Mouse (Mus musculus) neutrophil, adult 5-6 weeks (primary cell): ENCODE data around the gene 0610010K14Rik. TPM values are rescaled to one million over a fixed set of nuclear protein-coding genes. Genes with fewer than 3 reads are reported as not detected.
A peak's percentile ranks its signal among the peaks of the same experiment; 100 is the strongest.

Source experiments
- ATAC-seq: fragments of 151-379, 151-347 bp; 2 replicates; pipeline ENCODE4 v1.8.0; 2017; ENCODE audit warnings: mild to moderate bottlenecking, moderate TSS enrichment; ENCODE audit not compliant: insufficient number of reproducible peaks, poor library complexity, low FRiP score, severe bottlenecking; ENCODE audit errors: extremely low read depth
- total RNA-seq: library from RNA; stranded (forward); fragments of 200-1000 nt; gene quantifications from 2 replicates; pipeline ENCODE4 v1.2.3, GENCODE M21; 2017

0610010K14Rik gene
- total RNA-seq, 1 experiment from 2014 or later = 21.9 TPM

DNA sequence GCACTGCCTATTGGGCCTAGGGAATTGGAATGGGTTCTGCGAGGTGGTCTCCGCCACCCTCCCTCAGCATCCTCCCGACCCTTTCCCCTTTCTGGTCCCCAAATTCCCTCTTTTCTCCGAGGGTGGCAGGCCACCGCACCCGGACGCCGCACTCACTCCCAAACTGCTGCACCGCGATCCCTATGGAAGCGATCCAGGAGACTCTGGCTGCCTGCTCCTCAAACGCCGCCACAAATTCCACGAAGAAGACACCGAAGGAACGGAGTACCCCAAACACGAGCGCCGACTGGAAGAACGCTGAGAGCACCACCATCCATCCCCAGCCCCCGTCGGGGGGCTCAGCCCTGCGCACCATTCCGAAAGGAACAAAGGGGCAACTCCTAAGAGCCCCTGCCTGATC is 17.4 kb downstream of the 0610010K14Rik start:
- no peak for ATAC-seq

DNA sequence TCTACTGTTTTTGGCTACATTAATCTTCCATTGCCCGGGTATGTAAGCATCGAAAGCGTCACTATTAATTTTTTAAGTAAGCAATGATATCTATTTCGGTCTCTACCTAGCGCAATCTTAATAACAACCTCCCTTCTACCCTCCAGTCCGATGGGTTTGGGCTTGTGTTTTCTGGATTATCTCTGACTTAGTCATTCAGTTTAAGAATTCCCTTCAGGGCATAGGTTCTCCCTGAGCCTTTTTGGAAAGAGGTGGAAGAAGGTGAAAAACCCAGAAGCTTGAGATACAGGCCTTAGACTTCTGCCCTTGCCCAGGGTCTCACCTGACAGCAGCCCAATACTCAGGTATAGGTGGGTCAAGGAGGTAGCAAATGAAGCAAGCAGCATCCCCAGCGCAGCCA is 17.8 kb downstream of the 0610010K14Rik start:
- no peak for ATAC-seq

DNA sequence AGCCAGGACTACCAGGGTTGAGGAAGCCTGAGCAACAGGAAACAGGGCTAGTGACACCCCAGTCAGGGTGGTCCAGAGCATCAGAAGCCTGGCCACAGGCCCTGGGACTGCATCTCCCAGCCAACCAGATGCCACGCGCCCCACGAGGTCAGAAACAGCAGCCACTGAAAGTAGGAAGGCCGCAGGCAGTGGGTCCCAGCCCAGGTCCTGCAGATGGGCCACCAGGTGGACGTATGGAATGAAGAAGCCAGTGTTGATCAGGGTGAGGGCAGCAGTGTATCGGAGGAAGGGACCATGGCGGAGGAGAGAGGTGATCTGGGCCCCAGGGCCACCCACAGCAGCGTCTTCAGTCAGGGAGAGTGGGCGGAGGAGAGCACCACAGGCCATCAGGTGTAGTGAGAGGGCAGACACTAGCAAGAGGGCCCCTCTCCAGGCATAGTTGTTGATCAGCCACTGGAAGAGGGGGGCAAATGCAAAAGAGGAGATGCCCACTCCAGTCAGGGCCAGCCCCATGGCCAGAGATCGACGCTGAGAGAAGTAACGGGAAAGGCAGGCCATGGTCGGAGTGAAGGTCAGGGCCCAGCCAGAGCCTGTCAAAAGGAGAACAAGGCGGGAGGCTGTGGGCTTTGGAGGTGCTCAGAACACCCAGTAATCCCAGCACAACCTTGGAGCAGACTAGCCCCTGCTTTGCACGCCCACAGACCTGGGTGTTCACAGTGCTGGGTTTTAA is 18.8 kb downstream of the 0610010K14Rik start:
- no peak for ATAC-seq

DNA sequence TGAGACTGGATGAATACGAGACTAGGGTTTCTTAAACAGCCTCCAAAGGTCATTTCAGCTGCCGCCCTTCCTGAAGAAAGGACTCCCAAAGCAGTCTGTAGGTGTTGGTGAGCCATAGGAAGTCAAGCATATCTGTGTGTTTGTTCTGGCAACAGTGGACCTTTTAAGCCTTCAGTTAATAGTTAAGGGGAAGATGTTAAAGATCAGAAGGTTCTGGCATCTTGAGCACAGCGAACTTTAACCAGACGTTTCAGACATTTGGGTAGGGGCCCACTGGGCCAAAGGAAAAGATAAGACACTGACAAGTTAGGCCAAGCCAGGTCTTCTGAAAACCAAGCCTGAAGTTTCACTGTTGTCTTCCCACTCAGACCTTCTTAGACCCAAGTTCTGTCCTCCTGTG is 19.7 kb downstream of the 0610010K14Rik start:
- ATAC-seq = no peak

DNA sequence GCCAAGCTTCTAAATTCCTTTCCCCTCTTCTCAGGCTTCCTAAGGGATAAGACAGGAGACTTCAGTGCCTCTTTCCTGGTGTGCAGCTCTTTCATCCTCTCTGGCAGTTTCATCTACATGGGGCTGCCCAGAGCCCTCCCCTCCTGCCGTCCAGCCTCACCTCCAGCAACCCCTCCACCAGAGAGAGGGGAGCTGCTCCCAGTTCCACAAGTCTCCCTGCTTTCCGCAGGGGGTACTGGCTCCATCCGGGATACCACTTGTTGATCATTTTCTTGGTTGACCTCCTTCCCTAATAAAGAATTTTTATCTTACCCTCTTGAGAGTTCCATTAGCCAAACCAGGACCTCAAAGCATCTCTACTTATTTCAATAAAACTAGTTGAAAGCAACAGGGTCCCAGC is 21.6 kb downstream of the 0610010K14Rik start:
- no peak for ATAC-seq

DNA sequence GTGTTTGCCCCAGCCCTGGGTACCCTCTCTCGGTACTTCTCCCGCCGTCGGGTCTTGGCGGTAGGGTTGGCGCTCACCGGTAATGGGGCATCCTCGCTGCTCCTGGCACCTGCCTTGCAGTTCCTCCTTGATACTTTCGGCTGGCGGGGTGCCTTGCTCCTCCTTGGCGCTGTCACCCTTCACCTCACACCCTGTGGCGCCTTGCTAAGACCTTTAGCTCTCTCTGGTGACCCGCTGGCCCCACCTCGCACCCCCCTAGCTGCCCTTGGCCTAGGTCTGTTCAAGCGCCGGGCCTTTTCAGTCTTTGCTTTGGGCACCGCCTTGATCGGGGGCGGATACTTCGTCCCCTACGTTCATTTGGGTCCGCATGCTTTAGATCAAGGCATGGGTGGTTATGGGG is 22.4 kb downstream of the 0610010K14Rik start:
- ATAC-seq = no peak

DNA sequence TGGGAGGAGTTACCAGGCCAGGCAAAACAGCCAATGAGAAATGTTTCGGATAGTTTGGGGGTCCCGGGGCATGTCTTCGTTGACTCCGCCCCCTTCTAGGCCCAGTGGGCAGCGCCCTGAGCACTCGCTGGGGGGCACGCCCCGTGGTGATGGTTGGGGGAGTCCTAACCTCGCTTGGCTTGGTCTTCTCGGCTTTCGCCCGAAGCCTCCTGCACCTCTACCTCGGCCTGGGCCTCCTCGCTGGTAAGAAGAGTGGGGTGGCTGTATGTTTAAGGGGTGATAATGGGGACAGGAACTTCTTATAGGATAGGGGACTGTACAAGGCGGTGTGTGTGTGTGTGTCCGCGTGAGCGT is 22.9 kb downstream of the 0610010K14Rik start:
- no peak for ATAC-seq

DNA sequence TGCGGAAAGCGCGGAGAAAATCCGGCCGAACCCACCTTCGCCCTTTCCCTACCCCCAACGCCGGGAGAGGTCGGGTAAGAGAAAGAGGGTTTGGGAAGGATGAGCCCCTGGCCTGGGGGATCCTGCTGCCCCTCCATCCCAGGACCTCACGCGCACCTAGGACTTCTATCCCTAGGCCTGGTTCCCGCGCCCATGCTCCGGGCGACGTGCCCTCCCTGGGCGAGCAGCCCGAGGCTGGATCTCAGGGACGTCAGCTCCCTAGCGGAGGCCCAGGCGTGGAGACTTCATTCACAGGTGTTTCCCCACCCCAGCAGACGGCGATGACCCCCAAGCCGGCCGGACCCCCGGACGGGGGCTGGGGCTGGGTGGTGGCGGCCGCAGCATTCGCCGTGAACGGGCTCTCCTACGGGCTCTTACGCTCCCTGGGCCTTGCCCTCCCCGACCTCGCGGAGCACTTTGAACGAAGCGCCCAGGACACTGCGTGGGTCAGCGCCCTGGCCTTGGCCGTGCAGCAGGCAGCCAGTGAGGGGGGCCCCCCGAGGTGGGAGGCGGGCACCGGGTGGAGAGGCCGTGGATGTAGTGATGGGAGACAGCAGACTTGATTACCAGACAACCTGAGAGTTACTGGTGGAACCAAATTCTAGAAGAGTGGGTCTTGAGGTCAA is 23.4 kb downstream of the 0610010K14Rik start:
- ATAC-seq = no peak

DNA sequence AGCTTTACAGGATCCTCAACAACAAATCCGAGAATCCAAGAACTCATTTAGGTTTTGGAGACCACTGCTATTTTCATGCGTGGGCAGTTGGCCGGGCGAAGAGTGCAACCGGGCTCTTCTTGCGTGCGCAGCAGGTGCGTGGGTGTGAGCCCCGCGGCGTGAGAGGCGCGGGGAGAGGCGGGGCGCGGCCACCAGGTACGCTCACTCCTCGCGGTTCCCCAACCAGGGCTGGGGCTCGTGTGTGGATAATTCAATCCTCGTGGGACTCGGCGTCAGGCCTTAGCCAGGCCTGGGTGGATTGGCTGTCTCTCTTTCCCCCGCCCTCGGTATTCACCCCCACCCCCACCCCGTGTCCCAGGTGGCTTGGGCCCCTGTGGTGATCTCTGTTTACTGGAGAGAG is 24.0 kb downstream of the 0610010K14Rik start:
- ATAC-seq = no peak

DNA sequence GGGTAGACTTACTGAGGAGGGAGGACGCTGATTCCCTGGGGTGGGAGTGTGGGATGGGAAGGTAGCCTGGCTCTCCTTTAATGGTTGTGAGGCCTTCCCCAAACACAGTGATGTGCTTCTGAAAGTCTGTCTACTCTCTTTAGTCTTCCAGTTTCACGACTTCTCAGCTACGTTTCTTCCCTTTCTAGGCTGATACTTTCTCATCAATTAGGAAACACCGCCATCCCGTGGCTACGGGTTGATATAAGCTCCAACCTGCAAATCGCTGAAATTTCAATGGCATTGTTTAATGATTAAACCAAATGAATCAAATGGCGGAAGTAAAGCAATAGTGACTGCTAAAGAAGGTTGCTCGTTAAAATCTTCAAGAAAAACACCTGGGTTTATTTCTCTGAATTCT is 24.8 kb downstream of the 0610010K14Rik start:
- peak; percentile 38; the same call in 1 of the 2 replicates for ATAC-seq

DNA sequence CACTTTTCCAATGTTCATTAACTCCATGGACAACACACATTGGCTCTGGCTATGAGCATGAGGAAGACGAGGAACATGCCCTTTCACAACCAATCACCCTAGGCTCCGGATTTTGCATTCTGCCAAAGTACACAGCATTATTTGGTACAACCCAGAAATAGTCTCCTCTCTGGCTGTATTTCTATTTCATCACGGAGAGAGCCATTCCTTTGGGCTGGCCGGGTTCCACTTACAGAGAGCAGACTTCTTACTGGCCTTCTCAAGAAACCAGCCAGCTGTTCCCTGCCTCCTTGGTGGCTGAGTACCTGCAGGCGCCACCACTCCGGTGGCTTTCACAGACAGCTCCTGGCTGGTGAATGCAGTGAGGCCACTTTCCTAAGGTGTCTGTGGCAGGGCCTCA is 25.3 kb downstream of the 0610010K14Rik start, which contains the start of gene Slc16a11:
Slc16a11 (plus strand) TSS at position 330 of the 400 bp plus-strand sequence.
- ATAC-seq = no peak

DNA sequence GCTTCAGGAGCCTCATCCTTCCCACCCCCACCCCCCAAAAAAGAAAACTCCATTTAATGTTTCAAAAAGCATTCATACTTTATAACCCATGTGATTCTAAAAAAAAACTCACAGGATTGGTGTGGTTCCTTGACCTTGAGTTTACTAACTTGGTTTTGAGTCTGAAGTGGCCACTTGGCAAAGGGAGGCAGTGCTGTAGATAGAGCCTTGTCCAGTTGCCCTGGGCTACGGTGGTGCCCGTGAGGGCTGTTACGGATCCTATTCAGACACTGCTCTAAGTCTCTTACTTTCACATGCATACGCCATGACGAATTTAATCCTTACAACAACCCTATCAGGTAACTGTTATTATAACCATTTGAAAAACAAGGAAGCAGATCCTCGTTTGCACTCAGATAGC is 25.7 kb downstream of the 0610010K14Rik start:
- ATAC-seq = no peak

DNA sequence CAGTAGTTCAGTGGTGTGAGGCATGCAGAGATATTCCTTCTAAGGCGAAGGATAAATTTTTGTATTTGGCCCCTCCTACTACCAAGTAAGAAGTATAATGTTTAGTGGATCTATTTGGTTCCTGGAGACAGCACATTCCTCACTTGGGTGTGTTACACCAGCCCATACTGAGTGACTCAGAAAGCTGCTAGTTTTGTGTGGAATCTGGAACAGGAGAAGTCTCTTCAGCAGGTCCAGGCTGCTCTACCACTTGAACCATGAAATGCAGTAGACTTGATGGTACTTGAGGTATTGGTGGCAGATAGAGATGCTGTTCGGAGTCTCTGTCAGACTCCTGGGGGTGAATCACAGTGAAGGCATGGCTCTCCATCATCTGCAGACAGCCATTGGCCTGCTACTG is 27.0 kb downstream of the 0610010K14Rik start:
- ATAC-seq = no peak

DNA sequence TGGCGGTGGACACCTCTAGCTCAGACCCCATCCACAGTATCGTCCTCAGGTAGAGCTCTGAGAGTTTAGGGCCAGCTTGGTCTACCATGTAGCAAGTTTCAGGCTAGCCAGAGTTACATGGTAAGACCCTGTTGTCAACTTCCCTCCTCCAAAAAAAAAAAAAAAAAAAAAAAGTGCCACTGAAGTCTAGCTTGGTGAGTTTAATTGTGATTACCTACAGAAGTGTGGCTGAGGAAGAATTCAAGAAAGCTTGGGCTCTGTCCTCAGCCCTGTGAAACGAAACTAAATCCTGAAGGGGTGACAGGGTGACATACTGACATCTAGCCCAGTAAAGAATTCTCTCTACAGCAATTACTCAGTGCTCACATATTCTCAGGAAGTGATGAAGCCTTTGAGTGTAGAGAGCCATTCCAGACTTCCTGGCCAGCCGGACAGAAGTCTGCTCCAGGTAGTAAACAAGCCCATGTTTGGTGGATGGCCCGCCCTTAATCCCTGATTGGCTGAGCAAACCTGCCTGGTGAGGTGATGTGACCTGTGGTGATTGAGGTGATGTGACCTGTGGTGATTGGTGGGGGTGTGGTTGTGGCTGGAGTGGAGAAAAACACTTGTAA is 28.8 kb downstream of the 0610010K14Rik start:
- no peak for ATAC-seq

DNA sequence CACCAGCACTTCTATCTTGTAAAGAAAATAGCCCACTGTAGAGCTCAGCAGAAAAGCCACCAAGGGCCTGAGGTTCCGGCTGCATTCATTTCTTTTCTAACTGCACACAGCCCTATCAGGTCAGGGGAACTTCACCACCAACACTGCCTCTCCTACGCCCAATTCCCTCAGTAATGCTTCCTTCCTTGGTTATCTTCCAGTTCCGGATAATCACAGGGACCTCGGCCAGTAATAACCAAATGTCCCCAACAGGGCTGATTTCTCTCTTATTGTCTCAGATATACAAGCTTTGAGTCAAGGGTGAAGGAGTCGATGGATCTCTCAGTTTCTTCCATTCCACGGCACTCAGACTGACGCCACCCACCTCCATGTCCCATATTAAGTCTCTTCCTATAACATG is 30.4 kb downstream of the 0610010K14Rik start:
- ATAC-seq = no peak

DNA sequence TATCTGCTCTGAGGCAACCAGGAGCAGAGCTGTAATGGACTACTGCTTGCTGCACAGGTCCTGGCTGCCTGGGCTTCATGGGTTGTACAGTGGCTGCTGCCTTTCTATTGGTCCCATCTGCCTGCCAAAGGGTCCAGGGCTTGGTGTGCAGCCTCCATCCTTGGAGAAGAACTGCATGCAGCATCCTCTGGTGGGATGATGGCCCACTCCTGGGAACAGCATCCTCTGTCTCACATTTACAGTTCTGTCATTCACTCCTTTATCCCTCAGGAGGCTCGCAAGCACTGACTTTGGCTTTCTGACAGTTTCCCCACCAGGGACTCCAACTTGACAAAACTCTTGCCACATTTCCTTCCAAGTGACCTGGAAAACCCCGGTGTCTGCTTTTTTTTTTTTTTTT is 30.9 kb downstream of the 0610010K14Rik start:
- ATAC-seq = no peak

DNA sequence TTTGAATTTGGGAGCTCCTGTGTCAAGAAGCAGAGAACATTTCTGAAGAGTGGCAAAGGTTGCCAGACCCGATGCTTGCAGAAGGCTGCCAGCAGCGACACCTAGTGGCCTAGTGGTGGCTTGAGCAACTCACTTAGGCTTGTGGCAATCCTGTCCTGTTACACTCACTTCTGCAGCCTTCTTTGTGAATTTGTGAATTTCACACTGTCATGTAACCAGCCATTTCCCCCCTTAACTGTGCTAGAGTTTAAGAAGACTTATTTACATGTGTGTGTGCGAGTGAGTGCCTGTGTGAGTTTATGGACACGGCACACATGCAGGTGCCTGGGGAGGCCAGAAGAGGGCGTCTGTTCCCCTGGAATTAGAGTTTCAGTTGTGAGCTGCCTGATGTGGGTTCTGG is 36.0 kb downstream of the 0610010K14Rik start:
- ATAC-seq = peak; percentile 68

DNA sequence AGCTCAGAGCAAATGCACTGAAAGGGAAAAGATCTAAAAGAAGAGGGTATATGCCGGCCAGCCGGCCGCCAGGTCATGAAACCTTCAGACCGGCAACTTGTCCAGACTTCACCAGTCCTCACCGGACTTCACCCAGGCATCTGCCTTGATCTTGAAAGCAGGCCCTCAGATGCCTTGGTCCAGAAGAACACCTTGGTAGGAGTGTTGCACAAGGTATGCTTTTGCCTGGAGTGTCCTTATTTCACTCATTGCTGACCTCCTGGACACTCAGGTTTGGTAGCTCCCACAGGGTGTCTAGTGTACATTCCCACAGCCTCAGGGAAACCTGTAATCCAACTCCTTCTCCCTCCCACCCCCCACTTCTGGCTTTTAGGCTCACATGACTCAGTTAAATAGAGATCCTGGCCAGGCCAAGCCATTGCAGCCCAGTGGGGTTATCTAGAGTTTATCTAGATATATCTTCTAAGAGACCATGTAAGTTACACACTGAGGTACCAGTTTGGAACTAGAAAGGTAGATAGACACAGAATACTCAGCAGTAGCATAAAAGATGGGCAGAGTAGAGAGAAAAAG is 37.6 kb downstream of the 0610010K14Rik start:
- no peak for ATAC-seq

DNA sequence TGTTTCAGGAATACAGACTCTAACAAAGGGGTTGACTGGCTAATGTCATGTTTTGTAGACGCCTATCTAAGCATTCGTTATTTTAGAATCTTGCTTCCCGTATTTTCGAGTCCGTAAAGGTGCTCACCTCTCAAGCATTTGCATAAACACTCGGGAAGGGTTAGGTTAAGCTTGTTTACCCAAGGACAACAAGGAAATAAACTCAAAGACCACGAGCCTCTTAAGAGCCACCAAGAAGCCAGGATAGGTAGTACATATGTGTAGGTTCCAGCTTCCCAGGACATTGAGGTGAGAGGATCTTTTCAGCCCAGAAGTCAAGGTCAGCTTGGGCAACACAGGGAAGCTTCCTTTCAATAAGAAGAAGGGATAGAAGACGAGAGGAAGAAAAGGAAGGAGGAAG is 38.6 kb downstream of the 0610010K14Rik start:
- no peak for ATAC-seq

DNA sequence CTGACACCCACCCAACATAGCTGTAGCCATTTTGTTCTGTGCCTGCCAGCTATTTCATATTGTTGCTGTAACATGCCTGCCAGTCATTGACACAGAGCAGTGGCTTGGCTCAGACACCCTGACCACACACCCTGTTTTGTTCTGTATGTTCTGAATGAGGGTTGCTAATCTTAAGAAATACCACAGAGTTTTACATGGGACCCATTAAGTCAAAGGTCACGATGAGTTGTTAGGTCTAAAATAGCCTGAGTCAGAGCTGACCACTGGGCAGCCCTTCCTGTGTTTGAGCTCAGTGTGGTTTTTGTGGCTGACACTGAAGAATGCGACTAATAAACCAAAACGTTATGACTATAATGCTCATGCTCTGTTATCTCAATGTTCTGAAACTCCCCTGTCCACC is 39.4 kb downstream of the 0610010K14Rik start:
- no peak for ATAC-seq
